Mouse (Mus musculus): ENCODE results near the gene Rhag. TPM values are rescaled to one million over a fixed set of nuclear protein-coding genes. Genes with fewer than 3 reads are reported as not detected.

The Rhag gene
- 10.4 and 11.8 TPM in 2 replicates for polyA plus RNA-seq (2012)

- no peak for TF ChIP-seq GATA1 (IDR thresholded peaks at IDR 0.05; ENCODE audit: low read length)
These were observed at the start of gene Rhag for GRCm38 (mm10) chr17:40810934-40811333. TSS of gene Rhag (plus strand) at chr17:40811126.

GRCm38 (mm10) chr17:40763662-40764061, 47.3 kb upstream of the Rhag start:
- TF ChIP-seq GATA1 (IDR thresholded peaks at IDR 0.05; ENCODE audit: low read length) = no peak

GRCm38 (mm10) chr17:40767120-40767519, 43.8 kb upstream of the Rhag start:
- no peak for TF ChIP-seq GATA1 (IDR thresholded peaks at IDR 0.05; ENCODE audit: low read length)

- TF ChIP-seq GATA1 (IDR thresholded peaks at IDR 0.05; ENCODE audit: low read length) = no peak
These were observed 21.0 kb upstream of the Rhag start for GRCm38 (mm10) chr17:40789877-40790276.

GRCm38 (mm10) chr17:40793921-40794854, 16.7 kb upstream of the Rhag start:
- TF ChIP-seq GATA1 (IDR thresholded peaks at IDR 0.05; ENCODE audit: low read length) = no peak

- no peak for TF ChIP-seq GATA1 (IDR thresholded peaks at IDR 0.05; ENCODE audit: low read length)
These were observed 8.1 kb upstream of the Rhag start for GRCm38 (mm10) chr17:40802707-40803340.

GRCm38 (mm10) chr17:40806550-40806949, 4.4 kb upstream of the Rhag start:
- TF ChIP-seq GATA1 (IDR thresholded peaks at IDR 0.05; ENCODE audit: low read length) = peak; percentile 54

GRCm38 (mm10) chr17:40806953-40807572, 3.9 kb upstream of the Rhag start, which contains the start of gene Crisp2:
TSS of gene Crisp2 (minus strand) at chr17:40807003.
- TF ChIP-seq GATA1 (IDR thresholded peaks at IDR 0.05; ENCODE audit: low read length) = no peak

- no peak for TF ChIP-seq GATA1 (IDR thresholded peaks at IDR 0.05; ENCODE audit: low read length)
These were observed 2.9 kb upstream of the Rhag start for GRCm38 (mm10) chr17:40808071-40808470.

- no peak for TF ChIP-seq GATA1 (IDR thresholded peaks at IDR 0.05; ENCODE audit: low read length)
These were observed 634 bp downstream of the Rhag start for GRCm38 (mm10) chr17:40811560-40811959.

- TF ChIP-seq GATA1 (IDR thresholded peaks at IDR 0.05; ENCODE audit: low read length) = no peak
These were observed 1.3 kb downstream of the Rhag start for GRCm38 (mm10) chr17:40812259-40812658.

GRCm38 (mm10) chr17:40817340-40817943, 6.5 kb downstream of the Rhag start:
- TF ChIP-seq GATA1 (IDR thresholded peaks at IDR 0.05; ENCODE audit: low read length) = no peak

GRCm38 (mm10) chr17:40821477-40821876, 10.6 kb downstream of the Rhag start:
- TF ChIP-seq GATA1 (IDR thresholded peaks at IDR 0.05; ENCODE audit: low read length) = no peak

- TF ChIP-seq GATA1 (IDR thresholded peaks at IDR 0.05; ENCODE audit: low read length) = no peak
These were observed 12.9 kb downstream of the Rhag start for GRCm38 (mm10) chr17:40823817-40824216.

- no peak for TF ChIP-seq GATA1 (IDR thresholded peaks at IDR 0.05; ENCODE audit: low read length)
These were observed 13.6 kb downstream of the Rhag start for GRCm38 (mm10) chr17:40824549-40824948.

- TF ChIP-seq GATA1 (IDR thresholded peaks at IDR 0.05; ENCODE audit: low read length) = no peak
These were observed 20.9 kb downstream of the Rhag start for GRCm38 (mm10) chr17:40831870-40832269.

Measured in G1E-ER4 (cell line).